Mouse (Mus musculus) small intestine, adult 2 months (tissue): ENCODE results near the gene Trcg1.

ENCODE experiments used
- CTCF ChIP-seq: fragments of 200-500 bp; IDR thresholded peaks from 2 replicates; pipeline ENCODE4 v1.5.1; 2012; ENCODE audit warnings: low read depth, mild to moderate bottlenecking, control low read depth, inconsistent platforms, low read length, moderate library complexity, mixed read lengths; ENCODE audit not compliant: insufficient replicate concordance, insufficient read length; ENCODE audit errors: extremely low read depth
- POLR2A ChIP-seq: fragments of 200-500 bp; IDR thresholded peaks from 2 replicates; pipeline ENCODE4 v1.6.1; 2012; ENCODE audit warnings: low read depth, mild to moderate bottlenecking, control low read depth, inconsistent platforms, low read length, moderate library complexity

- TF ChIP-seq CTCF (no peak), POLR2A (no peak)
Observed at GRCm38 (mm10) chr9:57271837-57272562, 35.6 kb downstream of the Trcg1 start.
